Mouse (Mus musculus): ENCODE measurements at regions not wholly inside any gene's neighbourhood (a gene's known extent, or its start where the extent isn't known, plus 50 kb on each side); places are given as distances from the start of the nearest gene placed in this dataset.
"Not testable (repeated sequence)": the region's sequence is repeated elsewhere in the genome, so short reads cannot be mapped to it uniquely, and the experiment has no call there.

- Histone ChIP-seq H3K27me3 (replicated peaks) (no peaks in the 10 kb centered on the region), H3K4me3 (no peak overlapping the region), H3K4me2 (no peak overlapping the region), H3K27ac (ENCODE audit: poor library complexity, severe bottlenecking) (no peak overlapping the region), H3K9me3 (replicated peaks) (0 out of 2 replicates have a peak, but pooled peaks cover 2% of the 10 kb centered on the region), H3K4me1 (replicated peaks) (no peaks in the 10 kb centered on the region), H3K9ac (no peak overlapping the region), H3K36me3 (no peaks in the 10 kb centered on the region)
- WGBS: 87% methylated on average over 6 of the region's 6 CpGs
- ATAC-seq (ENCODE audit: insufficient number of reproducible peaks, low FRiP score): no peak
Measured at GRCm38 (mm10) chr10:96280149-96280548, 143.7 kb downstream of the Gm5426 start.

- 81% methylated on average over 10 of the region's 10 CpGs for WGBS
- Histone ChIP-seq H3K4me2 (no peak overlapping the region), H3K36me3 (no peaks in the 10 kb centered on the region), H3K9ac (no peak overlapping the region), H3K9me3 (replicated peaks) (no peaks in the 10 kb centered on the region), H3K4me1 (replicated peaks) (no peaks in the 10 kb centered on the region), H3K27me3 (replicated peaks) (no peaks in the 10 kb centered on the region), H3K27ac (ENCODE audit: poor library complexity, severe bottlenecking) (no peak overlapping the region), H3K4me3 (no peak overlapping the region)
- no peak for ATAC-seq (ENCODE audit: insufficient number of reproducible peaks, low FRiP score)
Measured at GRCm38 (mm10) chr10:96285407-96286093, 149.1 kb downstream of the Gm5426 start.

- no peak overlapping the region for H3K9ac ChIP-seq
- no peaks in the 10 kb centered on the region for H3K9me3 ChIP-seq (replicated peaks)
- no peaks in the 10 kb centered on the region for H3K27me3 ChIP-seq (replicated peaks)
- H3K4me1 ChIP-seq (replicated peaks): no peaks in the 10 kb centered on the region
- no peak overlapping the region for H3K4me3 ChIP-seq
- no peak overlapping the region for H3K27ac ChIP-seq (ENCODE audit: poor library complexity, severe bottlenecking)
- H3K4me2 ChIP-seq: no peak overlapping the region
- no peak for ATAC-seq (ENCODE audit: insufficient number of reproducible peaks, low FRiP score)
- 76% methylated on average over 2 of the region's 2 CpGs for WGBS
- no peaks in the 10 kb centered on the region for H3K36me3 ChIP-seq
Measured at GRCm38 (mm10) chr10:96286094-96286485, 149.7 kb downstream of the Gm5426 start.

- not testable (repeated sequence) for H3K9ac ChIP-seq; H3K4me3 ChIP-seq; H3K4me1 ChIP-seq (replicated peaks); ATAC-seq (ENCODE audit: insufficient number of reproducible peaks, low FRiP score); H3K27ac ChIP-seq (ENCODE audit: poor library complexity, severe bottlenecking); H3K9me3 ChIP-seq (replicated peaks); H3K27me3 ChIP-seq (replicated peaks); H3K4me2 ChIP-seq; H3K36me3 ChIP-seq
Measured at GRCm38 (mm10) chr10:96289005-96289404, 152.6 kb downstream of the Gm5426 start.

GRCm38 (mm10) chr10:96293622-96294021, 157.2 kb downstream of the Gm5426 start:
- 68% methylated on average over 7 of the region's 7 CpGs for WGBS
- Histone ChIP-seq H3K4me3 (no peak overlapping the region), H3K9ac (no peak overlapping the region), H3K36me3 (no peaks in the 10 kb centered on the region), H3K27me3 (replicated peaks) (no peaks in the 10 kb centered on the region), H3K4me1 (replicated peaks) (no peaks in the 10 kb centered on the region), H3K9me3 (replicated peaks) (no peaks in the 10 kb centered on the region), H3K4me2 (no peak overlapping the region), H3K27ac (ENCODE audit: poor library complexity, severe bottlenecking) (no peak overlapping the region)
- ATAC-seq (ENCODE audit: insufficient number of reproducible peaks, low FRiP score): no peak

GRCm38 (mm10) chr10:96294666-96295065, 158.3 kb downstream of the Gm5426 start:
- Histone ChIP-seq H3K4me1 (replicated peaks) (no peaks in the 10 kb centered on the region), H3K4me3 (no peak overlapping the region), H3K36me3 (no peaks in the 10 kb centered on the region), H3K9ac (no peak overlapping the region), H3K4me2 (no peak overlapping the region), H3K27ac (ENCODE audit: poor library complexity, severe bottlenecking) (no peak overlapping the region), H3K27me3 (replicated peaks) (no peaks in the 10 kb centered on the region), H3K9me3 (replicated peaks) (no peaks in the 10 kb centered on the region)
- no peak for ATAC-seq (ENCODE audit: insufficient number of reproducible peaks, low FRiP score)
- WGBS: 61% methylated on average over 2 of the region's 2 CpGs

GRCm38 (mm10) chr10:96297658-96298057, 161.3 kb downstream of the Gm5426 start:
- H3K9ac ChIP-seq: no peak overlapping the region
- no peak overlapping the region for H3K4me3 ChIP-seq
- H3K4me1 ChIP-seq (replicated peaks): no peaks in the 10 kb centered on the region
- H3K4me2 ChIP-seq: no peak overlapping the region
- no peak overlapping the region for H3K27ac ChIP-seq (ENCODE audit: poor library complexity, severe bottlenecking)
- H3K27me3 ChIP-seq (replicated peaks): no peaks in the 10 kb centered on the region
- no peak for ATAC-seq (ENCODE audit: insufficient number of reproducible peaks, low FRiP score)
- WGBS: 85% methylated on average over 4 of the region's 4 CpGs
- no peaks in the 10 kb centered on the region for H3K9me3 ChIP-seq (replicated peaks)
- H3K36me3 ChIP-seq: no peaks in the 10 kb centered on the region

GRCm38 (mm10) chr10:96298566-96298965, 162.2 kb downstream of the Gm5426 start:
- no peaks in the 10 kb centered on the region for H3K9me3 ChIP-seq (replicated peaks)
- 76% methylated on average over 5 of the region's 5 CpGs for WGBS
- H3K27ac ChIP-seq (ENCODE audit: poor library complexity, severe bottlenecking): no peak overlapping the region
- H3K27me3 ChIP-seq (replicated peaks): no peaks in the 10 kb centered on the region
- ATAC-seq (ENCODE audit: insufficient number of reproducible peaks, low FRiP score): no peak
- no peak overlapping the region for H3K4me3 ChIP-seq
- H3K4me2 ChIP-seq: no peak overlapping the region
- H3K36me3 ChIP-seq: no peaks in the 10 kb centered on the region
- H3K9ac ChIP-seq: no peak overlapping the region
- no peaks in the 10 kb centered on the region for H3K4me1 ChIP-seq (replicated peaks)

GRCm38 (mm10) chr10:96305701-96306100, 169.3 kb downstream of the Gm5426 start:
- Histone ChIP-seq H3K27ac (ENCODE audit: poor library complexity, severe bottlenecking) (no peak overlapping the region), H3K9me3 (replicated peaks) (no peaks in the 10 kb centered on the region), H3K4me3 (no peak overlapping the region), H3K9ac (no peak overlapping the region), H3K4me1 (replicated peaks) (no peaks in the 10 kb centered on the region), H3K36me3 (no peaks in the 10 kb centered on the region), H3K4me2 (no peak overlapping the region), H3K27me3 (replicated peaks) (no peaks in the 10 kb centered on the region)
- WGBS: 71% methylated on average over 7 of the region's 7 CpGs
- ATAC-seq (ENCODE audit: insufficient number of reproducible peaks, low FRiP score): no peak

- Histone ChIP-seq H3K36me3 (no peaks in the 10 kb centered on the region), H3K4me3 (no peak overlapping the region), H3K4me2 (no peak overlapping the region), H3K9me3 (replicated peaks) (peaks cover 7% of the 10 kb centered on the region), H3K9ac (no peak overlapping the region), H3K4me1 (replicated peaks) (no peaks in the 10 kb centered on the region), H3K27me3 (replicated peaks) (no peaks in the 10 kb centered on the region), H3K27ac (ENCODE audit: poor library complexity, severe bottlenecking) (no peak overlapping the region)
- no peak for ATAC-seq (ENCODE audit: insufficient number of reproducible peaks, low FRiP score)
- 27% methylated on average over 7 of the region's 7 CpGs for WGBS
Measured at GRCm38 (mm10) chr10:96308713-96309445, 172.5 kb downstream of the Gm5426 start.

- 75% methylated on average over 4 of the region's 4 CpGs for WGBS
- Histone ChIP-seq H3K4me2 (no peak overlapping the region), H3K36me3 (no peaks in the 10 kb centered on the region), H3K27me3 (replicated peaks) (no peaks in the 10 kb centered on the region), H3K9me3 (replicated peaks) (peaks cover 7% of the 10 kb centered on the region), H3K9ac (no peak overlapping the region), H3K4me1 (replicated peaks) (no peaks in the 10 kb centered on the region), H3K4me3 (no peak overlapping the region), H3K27ac (ENCODE audit: poor library complexity, severe bottlenecking) (no peak overlapping the region)
- ATAC-seq (ENCODE audit: insufficient number of reproducible peaks, low FRiP score): no peak
Measured at GRCm38 (mm10) chr10:96309766-96310165, 173.4 kb downstream of the Gm5426 start.

- no peaks in the 10 kb centered on the region for H3K36me3 ChIP-seq
- no peaks in the 10 kb centered on the region for H3K4me1 ChIP-seq (replicated peaks)
- no peak overlapping the region for H3K9ac ChIP-seq
- H3K4me3 ChIP-seq: no peak overlapping the region
- H3K27ac ChIP-seq (ENCODE audit: poor library complexity, severe bottlenecking): no peak overlapping the region
- H3K4me2 ChIP-seq: no peak overlapping the region
- H3K27me3 ChIP-seq (replicated peaks): no peaks in the 10 kb centered on the region
- no peak for ATAC-seq (ENCODE audit: insufficient number of reproducible peaks, low FRiP score)
- H3K9me3 ChIP-seq (replicated peaks): no peaks in the 10 kb centered on the region
- 88% methylated on average over 1 of the region's 1 CpGs for WGBS
Measured at GRCm38 (mm10) chr10:96325297-96325696, 188.9 kb downstream of the Gm5426 start.
